Mouse (Mus musculus) heart, postnatal 4 days (tissue): ENCODE data around the gene Mrgprf. TPM values are rescaled to one million over a fixed set of nuclear protein-coding genes. Genes with fewer than 3 reads are reported as not detected.
A peak's percentile ranks its signal among the peaks of the same experiment; 100 is the strongest.

Experiments
- DNase-seq: peaks from one replicate; pipeline ENCODE4 v3.0.0; 2021
- total RNA-seq, 2 experiments: library from RNA; stranded (reverse); gene quantifications; 2 replicates each; pipeline ENCODE4 v1.2.3; 2021

Gene Mrgprf
- total RNA-seq, 2 experiments from 2014 or later = 4.2 to 4.9 TPM

DNA sequence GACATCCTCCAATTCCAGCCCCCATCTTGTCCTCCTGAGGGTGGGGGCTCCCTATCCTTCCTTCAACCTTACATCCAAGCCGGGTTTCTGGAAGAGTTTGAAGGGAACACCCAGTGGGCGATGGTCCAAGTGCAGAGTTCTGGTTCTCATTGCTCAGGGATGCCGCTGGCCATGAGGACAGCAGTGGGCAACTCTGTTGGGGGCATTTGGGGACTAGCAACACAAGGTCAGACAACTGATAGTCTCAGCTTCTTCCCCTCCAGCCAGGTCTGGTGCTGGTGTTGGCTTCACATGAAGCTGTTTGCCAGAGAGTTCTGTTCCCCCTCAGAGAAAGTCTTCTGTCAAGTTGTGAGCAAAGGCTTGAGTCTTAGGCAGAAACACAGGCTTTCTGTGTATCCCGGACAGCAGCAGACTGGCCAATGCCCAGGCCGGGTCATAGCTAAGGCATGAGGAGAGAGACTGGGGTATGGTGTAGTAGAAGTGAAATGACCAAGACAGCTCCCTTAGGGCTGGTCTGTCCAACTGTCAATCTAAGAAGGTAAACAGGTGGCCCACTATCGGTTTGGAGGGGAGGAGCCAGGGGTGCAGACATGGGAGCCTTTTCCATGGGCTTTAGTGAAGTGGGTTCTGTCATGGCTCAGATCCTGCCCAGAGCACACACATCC is 845 bp downstream of the Mrgprf start:
- peak; percentile 57 for DNase-seq

DNA sequence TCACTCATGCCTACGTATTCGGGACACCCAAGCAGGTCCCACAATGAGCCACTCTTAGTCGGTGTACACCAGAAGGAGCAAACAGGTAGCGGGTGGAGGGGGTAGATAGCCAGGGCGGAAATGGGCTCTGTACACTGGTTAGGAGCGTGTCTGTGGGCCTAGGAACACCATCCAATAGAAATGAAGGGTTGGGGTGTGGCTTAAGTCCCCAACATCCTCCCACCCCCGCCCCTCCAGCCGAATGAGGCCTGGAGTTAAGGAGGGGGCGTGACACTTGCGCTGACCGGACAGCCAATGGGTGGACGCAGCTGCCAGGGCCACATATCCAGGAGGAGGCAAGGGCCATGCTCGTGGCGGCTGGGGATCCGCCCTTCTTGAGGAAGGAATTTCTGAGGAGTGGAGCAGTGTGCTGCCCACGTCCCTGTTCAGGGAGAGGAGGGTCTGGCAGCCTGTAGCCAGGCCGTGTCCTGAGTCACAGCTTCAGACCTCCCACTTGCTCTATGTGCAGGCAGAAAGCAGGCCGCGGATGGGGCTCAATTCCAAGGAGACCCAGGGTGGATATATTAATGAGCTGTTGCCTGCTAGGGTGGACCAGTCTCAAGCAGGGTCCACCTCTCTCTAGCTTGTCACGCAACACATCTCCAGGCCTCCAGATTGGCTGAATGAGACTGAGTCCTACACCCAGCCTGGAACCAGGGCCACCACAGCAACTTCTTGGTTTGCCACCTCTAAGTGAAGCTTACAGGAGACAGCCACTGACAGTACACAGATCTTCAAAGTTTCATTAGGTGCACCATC is 2.1 kb downstream of the Mrgprf start:
- DNase-seq = peak; percentile 76

DNA sequence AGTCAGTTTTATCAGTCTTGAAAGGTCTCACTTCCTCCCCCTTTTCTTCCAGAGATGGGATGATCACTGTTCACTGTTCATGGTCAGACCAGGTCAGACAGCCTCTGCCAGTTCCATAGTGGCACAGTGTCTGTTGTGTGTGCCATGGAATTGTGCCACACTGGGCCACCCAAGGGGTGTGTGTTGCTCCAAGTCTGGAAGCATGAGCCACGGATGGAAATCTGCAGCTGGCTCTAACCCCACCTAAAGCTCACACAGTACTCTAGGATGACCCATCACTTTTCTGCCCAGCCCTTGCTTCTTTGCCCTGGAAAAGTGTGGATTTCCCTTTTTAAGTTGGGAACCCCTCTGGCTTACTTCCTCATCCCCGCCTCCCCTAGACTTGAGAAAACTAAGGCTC is 3.5 kb downstream of the Mrgprf start:
- DNase-seq = no peak

DNA sequence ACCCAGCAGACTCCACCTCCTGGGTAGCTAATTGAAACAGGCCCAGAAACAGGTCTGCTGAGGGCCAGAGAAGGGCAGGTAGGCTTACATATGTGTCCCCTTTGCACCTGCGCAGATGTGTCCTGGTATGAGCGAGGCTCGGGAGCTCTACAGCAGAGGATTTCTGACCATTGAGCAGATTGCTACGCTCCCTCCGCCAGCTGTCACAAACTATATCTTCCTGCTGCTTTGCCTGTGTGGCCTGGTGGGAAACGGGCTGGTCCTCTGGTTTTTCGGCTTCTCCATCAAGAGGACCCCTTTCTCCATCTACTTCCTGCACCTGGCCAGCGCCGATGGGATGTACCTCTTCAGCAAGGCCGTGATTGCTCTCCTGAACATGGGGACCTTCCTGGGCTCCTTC is 7.0 kb downstream of the Mrgprf start:
- DNase-seq = no peak

DNA sequence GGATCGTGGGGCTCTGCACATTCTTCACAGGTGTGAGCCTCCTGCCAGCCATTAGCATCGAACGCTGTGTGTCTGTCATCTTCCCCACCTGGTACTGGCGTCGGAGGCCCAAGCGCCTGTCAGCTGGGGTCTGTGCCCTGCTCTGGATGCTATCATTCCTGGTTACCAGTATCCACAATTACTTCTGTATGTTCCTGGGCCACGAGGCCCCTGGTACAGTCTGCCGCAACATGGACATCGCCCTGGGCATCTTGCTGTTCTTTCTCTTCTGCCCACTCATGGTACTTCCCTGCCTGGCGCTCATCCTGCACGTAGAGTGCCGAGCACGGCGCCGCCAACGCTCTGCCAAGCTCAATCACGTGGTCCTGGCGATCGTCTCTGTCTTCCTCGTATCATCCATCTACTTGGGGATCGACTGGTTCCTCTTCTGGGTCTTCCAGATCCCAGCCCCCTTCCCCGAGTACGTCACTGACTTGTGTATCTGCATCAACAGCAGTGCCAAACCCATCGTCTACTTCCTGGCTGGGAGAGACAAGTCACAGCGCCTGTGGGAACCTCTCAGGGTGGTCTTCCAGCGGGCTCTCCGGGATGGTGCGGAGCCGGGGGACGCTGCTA is 7.5 kb downstream of the Mrgprf start:
- DNase-seq = peak; percentile 18

DNA sequence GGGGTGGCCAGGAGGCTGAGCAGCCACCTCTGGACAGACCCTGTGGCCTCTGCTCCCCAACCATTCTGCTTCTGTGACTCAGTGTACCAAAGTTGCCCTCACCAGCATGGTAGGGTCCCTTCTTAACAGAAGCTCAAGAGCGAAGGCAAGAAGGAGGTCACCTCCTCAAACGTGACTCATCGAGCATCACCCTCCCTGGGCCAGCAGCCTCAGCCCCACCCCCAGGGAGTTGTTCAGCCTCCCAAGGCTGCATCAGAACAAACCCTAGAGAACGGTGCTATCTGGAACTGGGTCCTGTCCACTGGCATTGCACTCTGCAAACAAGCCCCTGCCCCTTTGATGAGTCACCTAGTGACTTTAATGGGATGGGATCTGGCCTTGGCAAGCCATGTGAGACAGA is 8.2 kb downstream of the Mrgprf start:
- no peak for DNase-seq

DNA sequence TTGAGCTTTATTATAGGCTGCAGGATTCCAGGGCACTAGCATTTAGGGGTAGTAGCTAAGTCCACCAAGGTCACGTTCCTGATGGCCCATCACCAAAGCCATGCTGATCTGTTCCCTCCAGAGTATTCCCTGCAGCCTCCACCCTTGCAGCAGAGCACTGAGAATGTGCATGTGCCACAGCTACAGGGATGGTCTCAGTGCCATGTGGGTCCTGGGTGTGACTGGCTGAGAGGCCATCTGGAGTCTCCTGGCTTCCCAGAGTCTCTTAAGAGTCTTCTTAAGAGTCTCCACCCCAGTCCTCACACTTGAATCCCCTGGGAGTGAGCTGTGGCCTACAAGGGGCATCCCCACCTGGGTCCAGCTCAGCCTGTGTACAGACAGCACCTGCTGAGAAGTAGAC is 9.2 kb downstream of the Mrgprf start:
- DNase-seq = no peak

DNA sequence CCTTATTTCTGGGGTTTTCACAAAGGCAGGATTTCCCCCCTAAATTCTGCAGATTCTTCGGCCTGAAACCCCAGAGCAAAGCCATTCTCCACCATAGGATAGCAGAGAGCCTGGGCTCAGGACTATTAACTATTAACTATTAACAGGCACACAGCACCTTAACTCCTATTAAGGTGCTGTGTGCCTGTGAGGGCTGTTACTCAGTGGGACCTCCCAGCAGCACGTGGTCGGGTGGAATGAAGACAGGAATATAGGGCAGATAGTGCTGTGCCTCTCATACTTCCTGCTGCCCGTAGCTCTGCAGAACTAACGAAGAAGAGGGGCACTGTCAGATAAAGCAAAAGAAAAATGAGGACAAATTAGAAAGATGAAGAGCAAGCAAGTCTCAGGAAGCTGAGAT is 9.9 kb downstream of the Mrgprf start:
- DNase-seq = no peak

DNA sequence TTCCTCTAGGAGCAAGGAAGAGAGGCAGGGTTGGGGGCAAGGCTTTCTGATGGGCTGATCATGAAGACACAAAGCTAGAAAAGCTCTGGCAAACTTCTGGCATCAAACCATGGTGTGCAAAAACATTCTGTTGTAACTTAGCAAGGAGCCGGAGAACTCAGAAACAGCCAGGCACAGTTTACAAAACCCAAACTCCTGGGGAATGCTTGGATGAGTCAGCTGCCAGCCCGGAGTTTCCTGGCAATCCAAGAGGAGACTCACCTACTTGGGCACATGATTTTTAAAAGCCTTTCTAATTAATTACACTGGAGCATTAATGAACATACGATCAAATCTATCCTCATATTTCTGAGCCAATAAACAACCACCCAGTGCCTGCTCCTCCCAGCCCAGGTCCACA is 11.5 kb downstream of the Mrgprf start:
- no peak for DNase-seq

DNA sequence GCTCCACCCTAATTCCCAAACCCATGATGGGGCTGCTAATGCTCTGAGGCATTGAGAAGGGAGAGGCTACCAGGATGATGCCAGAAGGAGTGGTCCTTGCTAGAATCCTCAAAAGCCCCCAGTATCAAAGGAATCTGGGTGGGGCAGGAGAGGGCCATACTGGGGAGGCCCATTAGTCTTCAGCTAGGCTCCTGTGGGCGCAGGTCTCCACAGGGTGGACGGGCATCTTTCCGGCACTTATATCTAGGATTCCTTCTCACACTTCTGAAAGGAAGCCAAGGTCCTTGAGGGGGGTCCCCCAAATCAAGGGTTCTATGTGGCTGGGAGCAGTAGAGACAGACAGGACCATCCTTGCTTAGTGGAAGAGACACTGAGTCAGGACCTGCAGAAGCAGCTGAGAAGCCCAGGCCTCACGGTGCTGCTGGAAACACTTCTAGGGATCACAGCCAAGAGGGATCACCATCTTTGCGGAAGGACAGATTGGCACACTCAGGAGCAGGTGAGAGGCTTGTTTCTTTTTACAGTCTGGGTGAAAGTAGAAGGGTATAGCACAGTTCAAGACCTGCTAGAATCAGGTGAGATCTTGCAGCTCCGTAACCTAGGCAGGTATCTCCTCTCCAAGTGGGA is 14.3 kb downstream of the Mrgprf start, which contains the start of gene Mrgprd:
Gene Mrgprd (plus strand): TSS at position 51 of the 627 bp plus-strand sequence.
- no peak for DNase-seq

DNA sequence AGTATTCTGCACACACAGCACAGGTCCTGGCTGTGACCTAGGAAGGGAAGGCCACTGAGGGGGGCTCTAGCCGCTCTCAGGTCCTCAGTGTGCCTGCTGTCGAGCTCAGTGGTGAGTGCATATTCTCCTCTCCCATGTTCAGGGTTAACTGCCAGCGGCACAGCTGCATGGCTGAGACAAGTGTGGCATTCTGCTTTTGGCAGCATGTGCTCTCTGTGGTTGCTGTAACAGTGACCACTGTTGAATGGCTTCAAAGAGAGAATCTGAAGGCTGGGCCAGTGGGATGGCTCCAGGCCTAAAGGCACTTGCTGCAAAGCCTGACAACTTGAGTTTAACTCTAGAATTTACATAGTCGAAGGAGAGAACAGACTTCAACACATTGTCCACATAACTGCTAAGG is 16.9 kb downstream of the Mrgprf start:
- DNase-seq = no peak

DNA sequence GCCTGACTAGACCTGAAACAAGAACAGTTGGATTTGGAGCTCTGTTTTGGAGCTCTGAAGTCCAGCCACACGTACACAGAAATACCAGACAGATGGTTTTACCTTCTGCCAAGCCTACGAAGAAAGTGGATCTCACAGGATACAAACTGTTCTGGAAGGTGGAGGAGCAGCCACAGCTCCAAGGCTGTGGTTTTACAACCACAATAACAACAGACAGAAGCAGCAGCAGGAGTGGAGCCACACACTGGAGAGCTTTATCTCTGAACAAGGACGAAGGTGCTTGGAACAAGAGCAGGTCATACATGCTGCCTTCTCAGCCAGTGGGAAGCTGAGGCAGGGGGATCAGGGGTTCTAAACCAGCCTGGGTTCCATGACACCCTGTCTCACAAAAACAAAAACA is 18.9 kb downstream of the Mrgprf start:
- no peak for DNase-seq

DNA sequence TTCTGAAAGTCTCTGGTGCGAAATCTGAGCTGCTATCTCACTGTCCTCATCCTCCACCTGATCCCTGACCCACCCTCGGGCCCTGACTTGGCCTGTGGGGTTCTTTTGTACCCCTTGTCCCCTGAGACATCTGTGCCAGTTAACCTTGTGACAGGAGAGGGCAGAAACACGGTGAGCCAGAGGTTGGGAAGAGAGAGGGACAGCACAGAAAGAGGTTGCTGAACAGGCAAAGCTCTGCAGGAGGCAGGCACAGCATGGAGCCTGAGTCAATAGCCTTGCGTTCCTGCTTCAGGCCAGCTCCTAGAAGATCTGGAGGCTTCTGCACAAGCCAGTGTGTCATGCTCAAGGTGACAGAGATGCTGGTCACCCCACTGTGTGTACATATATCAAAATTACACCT is 23.0 kb downstream of the Mrgprf start:
- DNase-seq = no peak

DNA sequence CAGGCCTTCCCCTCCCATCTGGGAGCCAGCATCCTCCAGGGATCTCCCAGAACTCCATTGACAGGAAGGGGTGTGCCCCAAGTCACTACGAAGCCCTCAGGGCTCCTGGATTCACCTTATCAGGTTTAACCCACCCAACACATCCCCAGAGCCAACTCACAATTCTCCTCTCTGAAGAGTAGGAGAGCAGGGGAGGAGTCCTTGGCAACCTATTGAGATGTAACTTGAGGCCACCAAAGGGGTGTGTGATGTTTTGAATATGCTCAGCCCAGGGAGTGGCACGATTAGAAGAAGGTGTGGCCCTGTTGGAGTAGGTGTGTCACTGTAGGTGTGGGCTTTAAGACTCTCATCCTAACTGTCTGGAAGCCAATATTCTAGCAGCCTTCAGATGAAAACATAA is 25.1 kb downstream of the Mrgprf start:
- DNase-seq = no peak

DNA sequence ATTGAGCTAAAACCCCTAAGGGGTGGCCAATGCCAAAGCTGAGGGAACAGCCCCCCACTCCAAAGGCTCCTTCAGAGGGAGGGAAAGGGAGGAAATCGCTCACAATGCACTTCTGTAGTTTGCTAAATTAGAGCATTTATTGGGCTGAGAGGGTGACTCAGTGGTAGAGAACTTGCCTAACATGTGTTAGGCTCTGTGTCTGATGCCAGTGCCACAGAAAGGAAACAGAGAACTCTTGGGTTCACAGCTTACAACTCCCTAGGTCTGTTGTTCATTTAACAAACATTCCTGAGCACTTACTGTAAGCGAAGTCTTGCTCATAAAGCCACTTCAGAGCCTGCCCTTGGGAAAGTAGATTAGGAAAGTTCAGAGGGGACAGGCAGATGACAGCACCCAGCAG is 29.4 kb downstream of the Mrgprf start:
- no peak for DNase-seq

DNA sequence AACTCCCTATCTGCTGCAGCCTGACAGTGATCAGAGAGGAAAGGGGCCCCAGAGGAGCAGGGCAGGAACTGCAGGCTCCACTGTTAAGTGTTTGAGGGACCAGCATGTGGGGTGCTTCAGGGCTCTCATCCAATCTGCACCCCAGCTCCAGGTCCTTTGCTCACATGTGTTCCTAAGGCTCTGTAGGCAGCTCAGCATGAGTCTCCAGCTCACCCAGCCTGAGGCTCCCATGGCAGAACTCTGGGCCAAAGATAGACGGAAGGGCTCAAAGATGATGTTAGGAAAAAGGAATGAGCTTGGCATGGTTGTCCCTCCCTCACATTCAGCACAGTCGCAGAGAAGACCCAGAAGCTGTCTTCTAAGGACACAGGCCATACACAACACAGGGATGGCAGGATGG is 30.0 kb downstream of the Mrgprf start:
- DNase-seq = no peak

DNA sequence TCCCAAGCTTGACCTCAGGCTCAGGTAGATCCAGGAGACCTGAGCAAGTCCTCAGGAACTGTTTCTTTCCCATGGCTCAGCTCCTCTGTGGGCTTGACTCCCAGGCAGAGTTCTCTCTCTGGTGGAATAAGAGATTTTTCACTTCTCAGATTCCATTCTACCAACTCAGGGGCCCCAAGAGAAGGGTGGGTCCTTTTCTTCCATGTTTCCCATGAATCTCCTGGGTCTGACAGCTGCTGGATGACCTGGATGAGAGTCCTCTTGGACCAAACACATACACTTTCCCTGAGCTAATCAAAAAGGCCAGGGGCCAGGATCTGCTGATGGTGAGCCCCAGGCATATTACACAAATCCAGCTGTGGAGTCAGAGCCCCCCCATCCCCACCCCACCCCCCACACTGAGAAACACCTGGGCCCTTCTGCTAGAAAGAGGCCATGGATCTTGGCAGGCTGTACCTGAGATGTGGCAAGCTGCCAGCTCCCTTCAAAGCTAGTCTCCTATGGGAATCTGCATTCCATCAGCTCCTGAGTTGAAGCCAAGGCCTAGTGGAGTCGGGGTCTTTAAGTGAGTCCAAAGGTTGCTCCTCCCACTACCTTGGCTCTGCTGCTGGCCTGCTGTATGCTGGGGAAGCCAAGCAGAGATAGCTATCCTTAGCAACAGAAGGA is 31.9 kb downstream of the Mrgprf start:
- DNase-seq = peak; percentile 36

DNA sequence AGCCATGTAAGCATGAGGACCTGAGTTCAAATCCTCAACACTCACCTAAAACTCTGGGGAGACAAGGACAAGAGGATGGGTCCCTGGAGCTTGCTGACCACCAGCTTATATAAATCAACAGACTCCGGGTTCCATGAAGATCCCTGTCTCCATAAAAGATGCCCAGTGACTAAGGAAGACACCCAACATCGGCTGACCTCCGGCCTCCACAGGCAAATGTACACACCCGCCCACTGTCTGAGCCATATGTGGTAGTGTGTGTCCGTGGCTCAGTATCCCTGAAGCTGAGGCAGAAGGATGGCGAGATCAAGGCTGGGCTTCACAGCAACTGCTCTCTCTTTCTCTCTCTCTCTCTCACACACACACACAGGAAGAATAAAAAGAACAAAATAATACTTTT is 33.3 kb downstream of the Mrgprf start:
- DNase-seq = no peak

DNA sequence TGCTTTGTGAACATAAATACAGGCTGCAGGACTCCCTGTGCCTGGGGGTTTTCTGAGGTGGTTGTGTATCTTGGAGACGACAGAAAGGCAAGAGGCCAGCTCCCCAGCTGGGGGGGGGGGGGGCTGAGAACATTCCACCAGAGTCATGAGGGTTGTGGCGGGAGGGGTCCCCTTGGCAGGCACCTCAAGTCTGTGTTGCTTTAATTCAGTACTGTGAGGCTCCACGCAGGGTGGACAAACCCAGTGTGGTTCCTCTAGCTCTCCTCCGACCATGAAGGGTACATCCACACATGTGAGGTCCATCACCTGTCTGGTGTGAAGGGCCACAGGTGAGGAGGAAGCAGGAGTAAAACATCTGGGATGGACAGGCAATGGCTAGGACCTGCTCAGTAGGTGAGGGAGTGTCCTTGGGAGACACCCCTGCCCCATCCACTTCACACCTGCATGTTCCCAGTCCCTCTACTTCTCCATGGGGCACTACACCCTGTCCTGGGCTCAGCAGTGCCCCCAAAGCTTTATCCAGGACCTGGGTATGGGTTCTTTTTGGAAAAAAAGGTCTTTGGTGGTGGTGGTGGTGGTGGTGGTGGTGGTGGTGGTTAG is 33.9 kb downstream of the Mrgprf start:
- DNase-seq = no peak

DNA sequence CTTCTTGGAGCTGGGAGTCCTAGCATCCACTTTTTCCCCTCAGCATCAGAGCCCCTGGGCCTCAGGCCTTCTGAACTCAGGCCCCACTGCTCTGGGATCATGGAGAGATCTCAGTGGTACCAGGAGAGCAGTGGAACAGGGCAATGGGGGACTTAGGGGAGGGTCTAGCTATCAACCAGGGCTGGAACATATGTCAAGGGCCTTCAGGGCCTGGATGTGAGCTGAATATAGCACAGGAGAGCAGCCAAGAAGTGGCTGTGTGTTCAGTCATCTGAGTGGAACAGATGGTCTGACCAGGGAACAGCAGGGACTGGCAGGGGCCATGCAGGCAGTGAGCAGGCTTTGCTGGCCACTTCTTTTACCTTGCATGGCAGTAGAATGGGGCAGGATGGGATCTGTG is 34.6 kb downstream of the Mrgprf start:
- DNase-seq = peak; percentile 29

DNA sequence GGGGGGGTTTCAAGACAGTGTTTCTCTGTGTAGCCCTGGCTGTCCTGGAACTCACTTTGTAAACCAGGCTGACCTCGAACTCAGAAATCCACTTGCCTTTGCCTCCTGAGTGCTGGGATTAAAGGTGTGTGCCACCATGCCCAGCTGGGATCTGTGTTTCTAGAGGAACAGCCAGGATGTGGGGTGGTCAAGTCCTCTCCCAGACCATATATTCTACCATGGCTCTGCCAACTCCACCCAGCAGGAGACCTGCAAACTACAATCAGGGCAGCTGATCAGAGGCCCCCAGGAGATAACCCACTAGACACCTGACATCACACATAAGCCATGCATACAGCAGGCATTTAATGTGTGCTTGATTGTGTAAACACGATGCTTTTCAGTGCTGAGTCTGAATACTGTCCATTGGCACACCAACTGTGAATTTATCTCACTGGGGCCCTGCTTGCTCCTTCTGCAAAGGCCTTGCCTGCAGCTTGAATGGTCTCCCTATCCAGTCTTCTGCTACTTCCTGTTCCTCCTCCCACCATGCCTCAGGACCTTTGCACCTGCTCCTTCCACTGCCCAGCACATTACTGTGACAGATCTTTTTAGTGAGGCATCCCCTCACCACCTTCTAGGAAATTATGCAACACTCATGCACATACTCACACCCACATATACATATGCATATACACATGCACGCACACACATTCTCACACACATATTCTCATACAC is 35.1 kb downstream of the Mrgprf start:
- DNase-seq = no peak

DNA sequence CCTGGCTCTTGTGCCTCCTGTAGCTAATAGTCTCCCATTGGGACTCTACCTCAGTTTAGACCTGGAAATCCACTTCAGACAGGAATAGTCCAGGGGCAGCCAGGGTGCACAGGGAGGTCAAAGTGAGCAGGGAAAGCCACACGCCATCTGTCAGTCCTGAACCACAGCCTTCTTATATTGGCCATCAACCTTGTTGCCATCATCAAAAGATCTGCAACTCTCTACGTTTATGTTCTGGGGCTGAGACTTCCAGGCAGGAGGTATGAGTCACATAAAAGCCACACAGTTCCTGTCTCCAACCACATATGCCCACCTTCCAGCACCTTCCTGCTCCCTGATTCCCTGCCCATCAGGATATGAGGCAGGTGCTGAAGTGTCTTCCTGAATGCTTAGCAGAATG is 37.3 kb downstream of the Mrgprf start:
- DNase-seq = no peak
